Mouse (Mus musculus) left cerebral cortex, postnatal 10 days (tissue): ENCODE measurements around the gene Stat1. TPM values are rescaled to one million over a fixed set of nuclear protein-coding genes. Genes with fewer than 3 reads are reported as not detected.
A peak's percentile ranks its signal among the peaks of the same experiment; 100 is the strongest.

Experiments
- DNase-seq, 2 experiments: peaks; one replicate each; pipeline ENCODE4 v3.0.0; 2021 to 2022; ENCODE audit warnings: low spot score in 2 of 2, mixed read lengths in 1 of 2; ENCODE audit errors: extremely low spot score in 1 of 2
- intact Hi-C: fragments of 180-260 bp; cut with DNase I; formaldehyde crosslinking; loops from one replicate; pipeline ENCODE4 v1.15.1; 2025
- total RNA-seq, 2 experiments: library from RNA; stranded (reverse); gene quantifications; 2 replicates each; pipeline ENCODE4 v1.2.3; 2021

Gene Stat1
- total RNA-seq, 2 experiments from 2014 or later: 10.8 to 11.6 TPM

GRCm38 (mm10) chr1:52124818-52125217 is 5.6 kb downstream of the Stat1 start:
- intact Hi-C loops: no loop called here
- no peak for DNase-seq

- DNase-seq: no peak
- intact Hi-C loops: no loop called here
Observed at GRCm38 (mm10) chr1:52127350-52127749, 8.1 kb downstream of the Stat1 start.

- intact Hi-C loops: no loop called here
Observed at GRCm38 (mm10) chr1:52129794-52130193, 10.6 kb downstream of the Stat1 start.

GRCm38 (mm10) chr1:52131787-52132377 is 12.6 kb downstream of the Stat1 start:
- intact Hi-C loops: no loop called here
- DNase-seq: no peak

More at GRCm38 (mm10) chr1:52129794-52130193, 10.6 kb downstream of the Stat1 start:
- DNase-seq: no peak

GRCm38 (mm10) chr1:52133254-52133653 is 14.0 kb downstream of the Stat1 start:
- DNase-seq: no peak
- intact Hi-C loops: no loop called here

- intact Hi-C loops: no loop called here
- no peak for DNase-seq
Observed at GRCm38 (mm10) chr1:52137292-52137691, 18.1 kb downstream of the Stat1 start.

GRCm38 (mm10) chr1:52140534-52140933 is 21.3 kb downstream of the Stat1 start:
- DNase-seq: peak in 1 of 2 experiments; percentile 13
- intact Hi-C loops: loop anchor here (10.0 kb wide), 1 partner anchor 494 kb away; the partner anchor contains the start of gene Nemp2

- intact Hi-C loops: loop anchor here (10.0 kb wide), 1 partner anchor 493 kb away; the partner anchor contains the start of gene Nemp2
- DNase-seq: no peak
Observed at GRCm38 (mm10) chr1:52141482-52141881, 22.2 kb downstream of the Stat1 start.

- intact Hi-C loops: loop anchor here (10.0 kb wide), 1 partner anchor 493 kb away; the partner anchor contains the start of gene Nemp2
- no peak for DNase-seq
Observed at GRCm38 (mm10) chr1:52142117-52142516, 22.9 kb downstream of the Stat1 start.

- intact Hi-C loops: loop anchor here (10.0 kb wide), 1 partner anchor 492 kb away; the partner anchor contains the start of gene Nemp2
- DNase-seq: no peak
Observed at GRCm38 (mm10) chr1:52143191-52143590, 24.0 kb downstream of the Stat1 start.

GRCm38 (mm10) chr1:52143596-52144156 is 24.4 kb downstream of the Stat1 start:
- intact Hi-C loops: loop anchor here (10.0 kb wide), 1 partner anchor 491 kb away; the partner anchor contains the start of gene Nemp2
- DNase-seq: no peak

- intact Hi-C loops: loop anchor here (5.0 to 10.0 kb wide), 3 partner anchors 122 to 490 kb away; partner anchors contain the start of gene Nemp2
Observed at GRCm38 (mm10) chr1:52144907-52145306, 25.7 kb downstream of the Stat1 start.

GRCm38 (mm10) chr1:52146214-52146970 is 27.2 kb downstream of the Stat1 start:
- intact Hi-C loops: loop anchor here (5.0 to 10.0 kb wide), 3 partner anchors 121 to 488 kb away; partner anchors contain the start of gene Nemp2
- DNase-seq: peak; percentile 53 to 72

More at GRCm38 (mm10) chr1:52144907-52145306, 25.7 kb downstream of the Stat1 start:
- no peak for DNase-seq

- intact Hi-C loops: loop anchor here (5.0 to 10.0 kb wide), 3 partner anchors 120 to 487 kb away; partner anchors contain the start of gene Nemp2
- no peak for DNase-seq
Observed at GRCm38 (mm10) chr1:52147431-52147830, 28.2 kb downstream of the Stat1 start.

GRCm38 (mm10) chr1:52148178-52148577 is 28.9 kb downstream of the Stat1 start:
- intact Hi-C loops: loop anchor here (5.0 to 10.0 kb wide), 3 partner anchors 119 to 487 kb away; partner anchors contain the start of gene Nemp2
- no peak for DNase-seq

GRCm38 (mm10) chr1:52148696-52149095 is 29.5 kb downstream of the Stat1 start:
- DNase-seq: no peak
- intact Hi-C loops: loop anchor here (5.0 to 10.0 kb wide), 3 partner anchors 119 to 486 kb away; partner anchors contain the start of gene Nemp2

GRCm38 (mm10) chr1:52149934-52150346 is 30.7 kb downstream of the Stat1 start:
- DNase-seq: peak; percentile 50 to 66
- intact Hi-C loops: loop anchor here (5.0 to 10.0 kb wide), 3 partner anchors 117 to 485 kb away; partner anchors contain the start of gene Nemp2

- intact Hi-C loops: no loop called here
- DNase-seq: peak in 1 of 2 experiments; percentile 66
Observed at GRCm38 (mm10) chr1:52150676-52151075, 31.4 kb downstream of the Stat1 start.

- no peak for DNase-seq
Observed at GRCm38 (mm10) chr1:52151166-52151565, 31.9 kb downstream of the Stat1 start.

More at GRCm38 (mm10) chr1:52151166-52151565, 31.9 kb downstream of the Stat1 start:
- intact Hi-C loops: no loop called here
